Mouse (Mus musculus) liver, adult (tissue): Measurements from ENCODE around the gene Adamts2.

Experiments
- GATA4 ChIP-seq: IDR thresholded peaks from 2 replicates; pipeline ENCODE4 v1.6.1; 2014; ENCODE audit warnings: mild to moderate bottlenecking, low read length; ENCODE audit not compliant: insufficient replicate concordance

Adamts2 gene

GRCm38 (mm10) chr11:50673525-50674250, 71.8 kb downstream of the Adamts2 start:
- TF ChIP-seq GATA4, result no peak

- no peak for TF ChIP-seq GATA4
These were observed 72.5 kb downstream of the Adamts2 start for GRCm38 (mm10) chr11:50674390-50674789.

GRCm38 (mm10) chr11:50678650-50679049, 76.8 kb downstream of the Adamts2 start:
- TF ChIP-seq GATA4, result no peak

GRCm38 (mm10) chr11:50681940-50682339, 80.1 kb downstream of the Adamts2 start:
- TF ChIP-seq GATA4, result no peak

GRCm38 (mm10) chr11:50683821-50684220, 81.9 kb downstream of the Adamts2 start:
- no peak for TF ChIP-seq GATA4

GRCm38 (mm10) chr11:50688584-50688983, 86.7 kb downstream of the Adamts2 start:
- TF ChIP-seq GATA4, result no peak

- TF ChIP-seq GATA4, result no peak
These were observed 87.8 kb downstream of the Adamts2 start for GRCm38 (mm10) chr11:50689672-50690071.

- no peak for TF ChIP-seq GATA4
These were observed 98.1 kb downstream of the Adamts2 start for GRCm38 (mm10) chr11:50699971-50700370.

GRCm38 (mm10) chr11:50700496-50700895, 98.6 kb downstream of the Adamts2 start:
- TF ChIP-seq GATA4, result no peak

GRCm38 (mm10) chr11:50703397-50703796, 101.5 kb downstream of the Adamts2 start:
- no peak for TF ChIP-seq GATA4

- no peak for TF ChIP-seq GATA4
These were observed 102.6 kb downstream of the Adamts2 start for GRCm38 (mm10) chr11:50704511-50704910.

GRCm38 (mm10) chr11:50707259-50707658, 105.4 kb downstream of the Adamts2 start:
- TF ChIP-seq GATA4, result no peak

GRCm38 (mm10) chr11:50713610-50714202, 111.8 kb downstream of the Adamts2 start:
- TF ChIP-seq GATA4, result no peak

- TF ChIP-seq GATA4, result no peak
These were observed 113.2 kb downstream of the Adamts2 start for GRCm38 (mm10) chr11:50715091-50715490.

GRCm38 (mm10) chr11:50717381-50717897, 115.6 kb downstream of the Adamts2 start:
- TF ChIP-seq GATA4, result no peak

GRCm38 (mm10) chr11:50718862-50719261, 117.0 kb downstream of the Adamts2 start:
- no peak for TF ChIP-seq GATA4

GRCm38 (mm10) chr11:50720421-50720820, 118.5 kb downstream of the Adamts2 start:
- TF ChIP-seq GATA4, result no peak

GRCm38 (mm10) chr11:50720856-50721550, 119.1 kb downstream of the Adamts2 start:
- no peak for TF ChIP-seq GATA4
